Mouse (Mus musculus): ENCODE results near the gene Spc25.

The Spc25 gene

GRCm38 (mm10) chr2:69187990-69188389 lies 18.0 kb downstream of the Spc25 start:
- no peak for DNase-seq (ENCODE audit: low read depth, low spot score)

DNA sequence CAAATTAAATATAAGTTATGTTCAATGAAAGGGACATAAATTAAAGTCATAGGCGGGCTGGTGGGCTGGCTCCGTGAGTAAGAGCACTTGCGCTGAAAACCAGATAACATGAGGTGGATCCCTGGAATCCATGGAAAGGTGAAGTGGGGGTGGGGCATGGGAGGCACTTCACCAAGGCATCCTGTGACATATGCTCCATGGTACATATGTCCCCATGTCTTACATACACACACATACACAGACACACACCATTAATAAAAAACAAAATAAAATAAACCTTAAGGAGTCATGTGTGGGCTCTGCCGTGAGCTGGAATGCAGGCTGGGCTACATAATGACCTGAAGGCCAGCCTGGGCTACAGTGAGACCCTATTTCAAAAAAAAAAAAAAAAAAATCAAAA lies 26.3 kb downstream of the Spc25 start:
- DNase-seq (ENCODE audit: low read depth, low spot score) = no peak

DNA sequence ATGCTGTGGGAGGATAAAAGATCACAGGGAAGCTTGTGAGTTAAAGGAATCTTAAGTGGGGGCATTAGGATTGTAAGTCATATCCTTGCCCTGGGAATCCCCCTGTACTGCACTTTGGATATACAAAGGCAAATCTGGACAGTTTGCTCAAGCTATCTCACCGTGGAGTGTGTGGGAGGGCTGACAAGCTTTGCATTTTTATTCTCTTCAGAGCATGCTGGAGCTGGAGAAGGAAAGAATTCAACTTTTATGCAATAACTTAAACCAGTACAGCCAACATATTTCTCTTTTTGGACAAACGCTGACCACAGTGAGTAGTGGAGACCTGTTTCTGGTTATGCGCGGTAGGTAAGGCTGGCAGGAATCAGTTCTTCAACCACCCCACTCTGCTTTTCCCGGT lies 30.7 kb downstream of the Spc25 start:
- no peak for DNase-seq (ENCODE audit: low read depth, low spot score)

DNA sequence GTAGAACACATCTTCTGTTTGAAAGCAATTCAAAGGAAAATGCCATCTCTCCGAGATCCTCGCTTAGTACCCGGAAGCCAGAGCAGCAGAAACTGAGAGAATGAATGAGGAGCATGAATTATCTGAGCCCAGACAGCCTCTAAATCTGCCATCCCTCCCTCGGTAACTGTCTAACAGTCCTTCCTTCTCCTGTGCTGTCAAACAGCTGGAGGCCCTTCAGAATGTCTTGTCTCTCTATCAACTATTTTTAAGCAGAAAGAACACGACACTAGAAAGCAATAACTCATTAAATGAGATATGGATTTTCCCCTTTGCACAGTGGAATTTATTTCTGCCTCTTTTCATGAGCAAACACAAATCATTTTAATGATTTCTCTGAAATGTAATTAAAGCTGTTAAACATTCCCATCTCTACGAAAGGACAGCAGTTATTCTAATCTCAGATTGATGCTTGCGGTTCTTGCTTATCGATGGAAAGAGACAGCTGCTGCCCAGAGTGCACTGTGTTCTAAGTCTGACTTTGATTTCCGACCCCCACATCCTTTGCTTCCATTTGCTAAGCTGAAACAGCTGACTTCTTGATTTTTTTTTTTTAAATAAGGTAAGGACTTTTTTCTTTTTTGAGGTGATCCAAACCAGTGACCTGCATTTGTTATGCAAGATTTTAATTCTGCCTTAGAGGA lies 35.5 kb downstream of the Spc25 start:
- no peak for DNase-seq (ENCODE audit: low read depth, low spot score)

DNA sequence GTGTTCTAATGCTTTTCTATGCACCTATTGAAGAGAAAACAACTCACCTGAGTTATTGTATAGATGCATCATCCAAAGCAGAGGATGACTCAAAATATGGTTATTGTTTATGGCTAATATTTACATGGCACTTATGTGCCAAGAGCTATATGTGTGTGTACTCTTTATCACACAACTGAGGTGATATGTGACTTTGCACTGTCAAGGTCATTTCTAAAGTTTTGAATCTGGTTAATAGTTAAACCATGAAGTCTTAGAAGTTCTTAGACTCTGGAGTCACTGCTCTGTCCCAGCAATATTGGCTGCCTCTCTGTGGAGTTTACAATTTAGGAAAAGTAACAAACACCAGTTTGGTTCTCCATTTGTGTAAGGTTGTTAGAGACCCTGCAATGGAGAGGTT lies 47.1 kb downstream of the Spc25 start:
- DNase-seq (ENCODE audit: low read depth, low spot score) = no peak

GRCm38 (mm10) chr2:69156283-69156682 lies 49.7 kb downstream of the Spc25 start:
- DNase-seq (ENCODE audit: low read depth, low spot score) = no peak

- no peak for DNase-seq (ENCODE audit: low read depth, low spot score)
Measured at GRCm38 (mm10) chr2:69155861-69156260, 50.1 kb downstream of the Spc25 start.

DNA sequence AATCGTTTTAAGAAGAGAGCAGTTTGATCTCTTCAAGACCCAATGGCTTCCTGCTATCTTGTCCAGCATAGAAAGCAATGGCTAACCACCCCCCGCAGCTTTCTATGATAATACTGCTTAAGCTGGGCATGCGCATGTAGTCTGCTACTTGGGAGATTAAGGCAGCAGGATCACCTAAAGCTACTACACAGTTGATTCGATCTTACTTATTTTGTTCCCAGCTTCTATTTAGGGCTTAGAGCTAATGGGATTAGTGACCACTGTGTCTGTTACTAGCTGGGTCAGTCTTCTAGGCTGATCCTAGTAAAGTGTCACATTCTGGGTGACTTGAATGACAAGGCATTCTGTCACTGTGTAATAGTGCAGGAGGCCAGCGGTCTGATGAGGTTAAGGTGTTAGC lies 55.2 kb downstream of the Spc25 start:
- DNase-seq (ENCODE audit: low read depth, low spot score) = peak; percentile 63

DNA sequence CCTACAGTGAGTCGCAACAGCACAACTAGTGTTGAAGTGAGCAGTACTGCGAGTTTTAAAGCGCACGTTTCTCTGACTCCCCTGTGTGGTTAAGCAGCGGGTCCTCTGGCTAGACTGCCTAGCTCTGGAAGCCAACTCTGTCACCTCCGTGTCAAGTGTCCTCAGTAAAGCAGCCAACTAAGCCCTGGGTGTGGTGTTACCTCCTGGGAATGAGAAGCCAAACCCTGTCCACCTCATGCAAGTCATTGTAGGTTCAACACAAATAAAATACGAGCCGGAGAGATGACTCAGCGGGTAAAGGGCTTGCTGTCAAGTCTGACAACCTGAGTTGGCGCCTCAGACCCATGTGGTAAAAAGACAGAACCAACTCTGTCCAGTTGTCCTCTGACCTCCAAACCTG lies 56.8 kb downstream of the Spc25 start:
- DNase-seq (ENCODE audit: low read depth, low spot score) = no peak

DNA sequence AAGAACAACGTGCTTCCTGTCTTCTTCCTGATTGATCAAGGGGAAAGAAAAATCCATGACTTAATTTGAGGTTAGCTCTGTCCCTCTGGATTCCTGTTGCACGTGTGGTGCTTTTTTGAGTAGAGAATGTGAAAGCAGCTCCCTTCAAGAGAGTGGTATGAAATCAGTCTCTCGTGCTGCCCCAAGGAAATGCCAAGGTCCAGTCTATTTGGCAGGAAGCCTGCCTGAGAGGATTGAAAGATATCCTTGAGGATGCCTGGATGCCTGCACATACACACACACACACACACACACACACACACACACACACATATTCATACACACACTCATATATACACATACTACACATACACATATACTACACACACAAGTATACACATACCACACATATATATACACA lies 57.3 kb downstream of the Spc25 start:
- DNase-seq (ENCODE audit: low read depth, low spot score) = no peak

All from retina, postnatal 7 days (tissue).